Comparison of ENCODE assay signal across 8 mouse cellular contexts in the genomic region with DNA sequence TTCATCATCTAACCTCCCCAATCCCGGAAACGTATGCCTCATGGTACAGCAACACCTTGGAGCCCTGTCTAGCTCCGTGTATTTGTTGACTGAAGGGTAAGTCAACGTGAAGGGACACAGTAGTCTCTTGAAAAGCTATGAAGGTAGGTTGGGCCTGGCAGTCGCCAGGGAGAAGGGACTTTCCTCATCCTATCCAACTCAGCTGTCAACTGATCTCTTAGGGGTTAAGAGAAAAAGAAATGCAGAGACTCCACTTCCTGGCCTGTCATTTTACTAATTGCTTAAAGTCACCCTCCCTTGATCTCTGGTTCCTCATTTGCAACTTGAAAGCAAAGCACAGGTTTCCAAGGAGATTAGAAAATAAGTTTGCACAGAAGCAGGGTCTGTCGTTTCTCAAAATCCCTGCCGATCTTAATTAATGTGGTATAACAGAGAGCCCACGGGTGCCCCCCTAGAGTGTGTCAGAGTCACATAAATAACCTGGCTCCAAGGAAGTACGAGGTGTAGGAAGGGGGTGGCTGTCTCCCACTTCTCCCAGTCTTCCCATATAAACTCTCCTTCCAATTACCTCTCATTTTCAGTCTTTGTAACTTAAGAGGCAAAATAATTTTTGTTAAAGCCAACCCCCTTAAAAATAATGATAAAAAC. TPM values are rescaled to one million over a fixed set of nuclear protein-coding genes. Genes with fewer than 3 reads are reported as not detected.
DNase-seq lines count a peak whose midpoint lies in the region; ATAC-seq lines count a peak whose summit lies in the region.

No protein-coding gene starts in this region.

- DNase-seq in right cerebral cortex, adult 2 months (ENCODE audit: low spot score in 2 of 2), result peak; percentile 2 to 5
- DNase-seq in right cerebral cortex, postnatal 4 days, result no peak
- no peak for DNase-seq in ovary, adult 18-20 months (ENCODE audit: low spot score)
- DNase-seq in retina, postnatal 1 day, result no peak
- no peak for DNase-seq in frontal cortex, postnatal 14 days (ENCODE audit: low spot score in 2 of 2)

- no peaks in the 10 kb centered on the region for H3K9me3 ChIP-seq in embryonic facial prominence, embryonic 13.5 days
- no peaks in the 10 kb centered on the region for H3K9me3 ChIP-seq in limb, embryonic 12.5 days
- no peaks in the 10 kb centered on the region for H3K9me3 ChIP-seq in neural tube, embryonic 12.5 days

- H3K4me2 ChIP-seq in embryonic facial prominence, embryonic 13.5 days, result peak overlapping the region; percentile 65
- H3K4me2 ChIP-seq in limb, embryonic 12.5 days, result peak overlapping the region; percentile 68
- peak overlapping the region; percentile 76 for H3K4me2 ChIP-seq in neural tube, embryonic 12.5 days (replicated peaks)

- H3K4me3 ChIP-seq in embryonic facial prominence, embryonic 13.5 days, result peak overlapping the region; percentile 35; the same call in 1 of the 2 replicates
- H3K4me3 ChIP-seq in limb, embryonic 12.5 days (replicated peaks), result peak overlapping the region; percentile 31; the same call in 1 of the 2 replicates
- no peak overlapping the region; the same call in 1 of the 2 replicates for H3K4me3 ChIP-seq in neural tube, embryonic 12.5 days

- H3K27me3 ChIP-seq in embryonic facial prominence, embryonic 13.5 days, result 0 out of 2 replicates have a peak, but pooled peaks cover 4% of the 10 kb centered on the region
- no peaks in the 10 kb centered on the region for H3K27me3 ChIP-seq in limb, embryonic 12.5 days
- H3K27me3 ChIP-seq in neural tube, embryonic 12.5 days (replicated peaks), result no peaks in the 10 kb centered on the region; the same call in 1 of the 2 replicates

- H3K4me1 ChIP-seq in embryonic facial prominence, embryonic 13.5 days, result peaks cover 15% of the 10 kb centered on the region
- H3K4me1 ChIP-seq in limb, embryonic 12.5 days (replicated peaks), result peaks cover 22% of the 10 kb centered on the region
- peaks cover 16% of the 10 kb centered on the region; the same call in 1 of the 2 replicates for H3K4me1 ChIP-seq in neural tube, embryonic 12.5 days

- 21% methylated on average over 9 of the region's 9 CpGs for WGBS in embryonic facial prominence, embryonic 13.5 days
- 17% methylated on average over 9 of the region's 9 CpGs for WGBS in limb, embryonic 12.5 days
- WGBS in neural tube, embryonic 12.5 days, result 36% methylated on average over 9 of the region's 9 CpGs

- H3K27ac ChIP-seq in embryonic facial prominence, embryonic 13.5 days, result no peak overlapping the region
- H3K27ac ChIP-seq in limb, embryonic 12.5 days, result peak overlapping the region; percentile 20; the same call in 1 of the 2 replicates
- no peak overlapping the region for H3K27ac ChIP-seq in neural tube, embryonic 12.5 days

- no peaks in the 10 kb centered on the region for H3K36me3 ChIP-seq in embryonic facial prominence, embryonic 13.5 days
- no peaks in the 10 kb centered on the region for H3K36me3 ChIP-seq in limb, embryonic 12.5 days
- no peaks in the 10 kb centered on the region for H3K36me3 ChIP-seq in neural tube, embryonic 12.5 days

- H3K9ac ChIP-seq in embryonic facial prominence, embryonic 13.5 days, result no peak overlapping the region
- no peak overlapping the region for H3K9ac ChIP-seq in limb, embryonic 12.5 days (replicated peaks)
- H3K9ac ChIP-seq in neural tube, embryonic 12.5 days, result no peak overlapping the region

- no peak for ATAC-seq in embryonic facial prominence, embryonic 13.5 days (ENCODE audit: insufficient number of reproducible peaks, insufficient read depth, low FRiP score, low TSS enrichment, low read depth)
- peak; percentile 68; the same call in 1 of the 2 replicates for ATAC-seq in limb, embryonic 12.5 days (ENCODE audit: insufficient number of reproducible peaks, insufficient read depth, low FRiP score, low TSS enrichment, low read depth)
- no peak for ATAC-seq in neural tube, embryonic 12.5 days (ENCODE audit: low FRiP score, low read depth)

RNA-seq across cellular contexts. Expression of gene Fgfbp1, which starts 34.1 kb away (rescaled TPM):
- polyA plus RNA-seq in embryonic facial prominence, embryonic 13.5 days (2015; fragmentation: Nextera tagmentation; extraction: Ambion mirVana), result 13.5 and 14.0 TPM in 2 replicates
- polyA plus RNA-seq in limb, embryonic 12.5 days (2016; fragmentation: Nextera tagmentation; extraction: Ambion mirVana), result 3.2 and 4.5 TPM in 2 replicates
- polyA plus RNA-seq in neural tube, embryonic 12.5 days (2016; fragmentation: Nextera tagmentation; extraction: Ambion mirVana), result 1.3 and 1.7 TPM in 2 replicates

RNA-seq across cellular contexts. Expression of gene Gm7879, which starts 34.5 kb away (rescaled TPM):
- polyA plus RNA-seq in embryonic facial prominence, embryonic 13.5 days (2015; fragmentation: Nextera tagmentation; extraction: Ambion mirVana), result not detected in 2 replicates
- polyA plus RNA-seq in limb, embryonic 12.5 days (2016; fragmentation: Nextera tagmentation; extraction: Ambion mirVana), result 0.87 TPM in 1 of 2 replicates, not detected in the other
- 0.55 TPM in 1 of 2 replicates, not detected in the other for polyA plus RNA-seq in neural tube, embryonic 12.5 days (2016; fragmentation: Nextera tagmentation; extraction: Ambion mirVana)

Comparison
In these comparisons a context has a peak if more than half of its experiments do, and no peak if none do; other contexts are left out.
1. DNase-seq: peak in right cerebral cortex, adult 2 months (2 of 2); none in right cerebral cortex, postnatal 4 days (single experiment), ovary, adult 18-20 months (single experiment), retina, postnatal 1 day (single experiment) and frontal cortex, postnatal 14 days (0 of 2).
2. Peak in every context shown above with its lines, with median percentiles within 50 percentile points of each other: H3K4me2 ChIP-seq.